ENCODE assay signal across 8 mouse cellular contexts in genomic region chrX:167497780-167498179, GRCm38 (mm10).
DNase-seq lines count a peak whose midpoint lies in the region; ATAC-seq and TF ChIP-seq lines count a peak whose summit lies in the region.

No protein-coding gene starts in this region.

- H3K27me3 ChIP-seq in heart, embryonic 12.5 days (replicated peaks), result no peaks in the 10 kb centered on the region
- no peaks in the 10 kb centered on the region for H3K27me3 ChIP-seq in forebrain, embryonic 15.5 days
- H3K27me3 ChIP-seq in intestine, postnatal 0 days (replicated peaks; ENCODE audit: control insufficient read depth, insufficient read depth, low read length), result no peaks in the 10 kb centered on the region
- peaks cover 4% of the 10 kb centered on the region for H3K27me3 ChIP-seq in midbrain, embryonic 16.5 days (ENCODE audit: control insufficient read depth, insufficient read depth, low read depth, low read length)

- no peaks in the 10 kb centered on the region for H3K36me3 ChIP-seq in heart, embryonic 12.5 days
- no peaks in the 10 kb centered on the region for H3K36me3 ChIP-seq in forebrain, embryonic 15.5 days
- H3K36me3 ChIP-seq in intestine, postnatal 0 days (ENCODE audit: control insufficient read depth, insufficient read depth), result no peaks in the 10 kb centered on the region
- no peaks in the 10 kb centered on the region for H3K36me3 ChIP-seq in midbrain, embryonic 16.5 days (ENCODE audit: control insufficient read depth, insufficient read depth, low read length)

- H3K9me3 ChIP-seq in heart, embryonic 12.5 days (replicated peaks), result no peaks in the 10 kb centered on the region
- no peaks in the 10 kb centered on the region for H3K9me3 ChIP-seq in forebrain, embryonic 15.5 days
- H3K9me3 ChIP-seq in intestine, postnatal 0 days (ENCODE audit: control insufficient read depth), result no peaks in the 10 kb centered on the region
- no peaks in the 10 kb centered on the region for H3K9me3 ChIP-seq in midbrain, embryonic 16.5 days (replicated peaks; ENCODE audit: control insufficient read depth, low read length, poor library complexity, severe bottlenecking)

- no peak overlapping the region for H3K4me2 ChIP-seq in heart, embryonic 12.5 days
- no peak overlapping the region for H3K4me2 ChIP-seq in forebrain, embryonic 15.5 days (replicated peaks)
- no peak overlapping the region for H3K4me2 ChIP-seq in intestine, postnatal 0 days (replicated peaks; ENCODE audit: low read depth)
- H3K4me2 ChIP-seq in midbrain, embryonic 16.5 days (ENCODE audit: low read length), result no peak overlapping the region

- no peak overlapping the region for H3K9ac ChIP-seq in heart, embryonic 12.5 days
- H3K9ac ChIP-seq in forebrain, embryonic 15.5 days (replicated peaks), result no peak overlapping the region
- no peak overlapping the region for H3K9ac ChIP-seq in intestine, postnatal 0 days (ENCODE audit: low read depth, low read length)
- no peak overlapping the region for H3K9ac ChIP-seq in midbrain, embryonic 16.5 days (ENCODE audit: low read depth, low read length)

- intact Hi-C loops in left cerebral cortex, postnatal 14 days (cut with DNase I), result no loop called here

- H3K4me3 ChIP-seq in heart, embryonic 12.5 days, result no peak overlapping the region
- H3K4me3 ChIP-seq in forebrain, embryonic 15.5 days, result no peak overlapping the region
- H3K4me3 ChIP-seq in intestine, postnatal 0 days (ENCODE audit: low read depth, low read length), result no peak overlapping the region
- no peak overlapping the region for H3K4me3 ChIP-seq in midbrain, embryonic 16.5 days (ENCODE audit: low read depth, low read length)

- 29% methylated on average over 11 of the region's 11 CpGs for WGBS in heart, embryonic 12.5 days
- WGBS in forebrain, embryonic 15.5 days, result 37% methylated on average over 11 of the region's 11 CpGs
- WGBS in intestine, postnatal 0 days, result 28% methylated on average over 11 of the region's 11 CpGs
- 29% methylated on average over 11 of the region's 11 CpGs for whole genome bisulfite sequencing in midbrain, embryonic 16.5 days

- H3K4me1 ChIP-seq in heart, embryonic 12.5 days (replicated peaks), result no peaks in the 10 kb centered on the region
- no peaks in the 10 kb centered on the region for H3K4me1 ChIP-seq in forebrain, embryonic 15.5 days
- no peaks in the 10 kb centered on the region for H3K4me1 ChIP-seq in intestine, postnatal 0 days (replicated peaks; ENCODE audit: control insufficient read depth, insufficient read depth, low read length)
- no peaks in the 10 kb centered on the region for H3K4me1 ChIP-seq in midbrain, embryonic 16.5 days (ENCODE audit: control insufficient read depth, insufficient read depth, low read length)

- no peak overlapping the region for H3K27ac ChIP-seq in heart, embryonic 12.5 days (ENCODE audit: poor library complexity, severe bottlenecking)
- H3K27ac ChIP-seq in forebrain, embryonic 15.5 days (replicated peaks), result no peak overlapping the region
- no peak overlapping the region for H3K27ac ChIP-seq in intestine, postnatal 0 days (ENCODE audit: low read depth, low read length)
- no peak overlapping the region for H3K27ac ChIP-seq in midbrain, embryonic 16.5 days (ENCODE audit: low read length)

- DNase-seq in heart, adult 8-10 months (ENCODE audit: low spot score), result peak; percentile 2
- DNase-seq in c-Kit-positive CD71-negative TER-119-negative erythroid progenitor cells, embryonic 14.5 days (ENCODE audit: low read depth), result peak; percentile 30
- DNase-seq in left cerebral cortex, postnatal 14 days (ENCODE audit: low spot score in 2 of 2), result peak; percentile 46 to 74
- peak; percentile 16 to 73 for DNase-seq in spleen, postnatal 4 days (ENCODE audit: low spot score in 2 of 2)

- peak; percentile 85 for TF ChIP-seq CTCF in intestine, postnatal 0 days (IDR thresholded peaks at IDR 0.05; ENCODE audit: low read depth)

- ATAC-seq in heart, embryonic 12.5 days (ENCODE audit: insufficient number of reproducible peaks, low FRiP score), result no peak
- peak; percentile 87 for ATAC-seq in forebrain, embryonic 15.5 days (replicated peaks)
- ATAC-seq in intestine, postnatal 0 days, result peak; percentile 49; the same call in 1 of the 2 replicates
- ATAC-seq in midbrain, embryonic 16.5 days, result peak; percentile 90

Comparison
In these comparisons a context has a peak if more than half of its experiments do, and no peak if none do; other contexts are left out.
1. DNase-seq: peak in every context shown above with its lines; median percentile 60 in left cerebral cortex, postnatal 14 days; 44 in spleen, postnatal 4 days; 30 in c-Kit-positive CD71-negative TER-119-negative erythroid progenitor cells, embryonic 14.5 days; 2 in heart, adult 8-10 months.